Mouse (Mus musculus): ENCODE data around the gene Dffa.

- peak; percentile 74 for TF ChIP-seq POLR2A (IDR thresholded peaks at IDR 0.05; ENCODE audit: insufficient read depth, low read depth, low read length)
- no peak for TF ChIP-seq CTCF (IDR thresholded peaks at IDR 0.05)
- no peak for TF ChIP-seq EP300 (IDR thresholded peaks at IDR 0.05; ENCODE audit: insufficient read depth, low read depth, low read length)
Measured at GRCm38 (mm10) chr4:149099369-149100017, 4.5 kb upstream of the Dffa start, which contains the start of gene Pex14.

All from heart, adult 2 months (tissue).